Mouse (Mus musculus): ENCODE results near the gene Pald1. TPM values are rescaled to one million over a fixed set of nuclear protein-coding genes. Genes with fewer than 3 reads are reported as not detected.

Gene Pald1
- polyA plus RNA-seq, 1 experiment, result 8.8 TPM

DNA sequence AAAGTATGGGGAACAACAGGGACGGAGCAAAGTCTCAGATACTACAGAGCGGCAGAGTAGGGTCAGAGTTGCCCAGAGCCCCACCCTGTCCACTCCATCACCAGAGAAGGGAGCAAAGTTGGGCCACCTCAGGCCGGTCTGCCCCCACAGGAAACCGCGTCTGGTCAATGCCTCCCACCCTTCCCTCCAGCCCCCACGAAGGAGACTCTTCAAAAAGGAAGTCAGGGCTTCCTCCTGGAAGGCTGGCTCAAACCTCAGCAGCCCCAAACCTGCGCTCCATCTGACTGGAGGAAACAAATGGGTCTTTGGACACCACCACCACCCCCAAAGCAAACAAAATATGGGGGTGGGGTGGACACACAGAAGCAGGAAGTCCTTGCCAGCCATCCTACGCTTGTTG is 1.5 kb downstream of the Pald1 start:
- DNase-seq, result peak; percentile 44
- H3K27me3 ChIP-seq (replicated peaks; ENCODE audit: control insufficient read depth, insufficient read depth, low read length), result no peaks in the 10 kb centered on the region
- 0 out of 2 replicates have a peak, but pooled peaks cover 11% of the 10 kb centered on the region for H3K4me1 ChIP-seq (ENCODE audit: control insufficient read depth, insufficient read depth, low read length)
- peak overlapping the region; percentile 13; the same call in 1 of the 2 replicates for H3K27ac ChIP-seq (ENCODE audit: insufficient read depth, low read depth, low read length)
- no peaks in the 10 kb centered on the region for H3K36me3 ChIP-seq (ENCODE audit: control insufficient read depth, insufficient read depth, low read length)
- TF ChIP-seq CTCF (conservative IDR thresholded peaks at IDR 0.05; ENCODE audit: insufficient read depth, insufficient read length, low read depth, low read length) (no peak), POLR2A (IDR thresholded peaks at IDR 0.05; ENCODE audit: low read depth, low read length) (no peak)
- 28% methylated on average over 8 of the region's 8 CpGs for WGBS
- peak overlapping the region; percentile 81 for H3K4me3 ChIP-seq (ENCODE audit: insufficient read depth, low read depth, low read length)

DNA sequence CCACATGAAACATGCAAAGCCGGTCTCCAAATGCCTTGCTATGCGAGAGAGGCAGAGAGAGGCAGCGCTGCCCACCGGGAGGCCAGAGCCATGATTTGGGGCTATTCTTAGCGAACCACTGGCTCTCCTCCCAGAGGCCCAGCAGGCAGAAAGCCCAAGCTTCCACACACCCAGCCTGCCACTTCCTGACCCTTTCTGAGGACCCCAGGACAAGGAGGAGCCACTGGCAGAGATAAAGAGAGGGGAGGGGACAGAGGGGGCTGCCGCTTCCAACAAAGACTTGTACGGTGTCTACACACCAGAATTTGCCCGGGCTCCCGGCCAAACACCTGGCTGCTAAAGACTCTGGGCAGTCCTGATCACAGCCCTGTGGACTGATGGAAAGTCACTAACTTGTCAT is 3.1 kb downstream of the Pald1 start:
- no peaks in the 10 kb centered on the region for H3K36me3 ChIP-seq (ENCODE audit: control insufficient read depth, insufficient read depth, low read length)
- peak overlapping the region; percentile 49 for H3K27ac ChIP-seq (ENCODE audit: insufficient read depth, low read depth, low read length)
- peak; percentile 62 for DNase-seq
- no peak for TF ChIP-seq POLR2A (IDR thresholded peaks at IDR 0.05; ENCODE audit: low read depth, low read length)
- no peak for TF ChIP-seq CTCF (conservative IDR thresholded peaks at IDR 0.05; ENCODE audit: insufficient read depth, insufficient read length, low read depth, low read length)
- H3K4me1 ChIP-seq (ENCODE audit: control insufficient read depth, insufficient read depth, low read length), result peaks cover 11% of the 10 kb centered on the region; the same call in 1 of the 2 replicates
- WGBS, result 51% methylated on average over 9 of the region's 9 CpGs
- no peak overlapping the region for H3K4me3 ChIP-seq (ENCODE audit: insufficient read depth, low read depth, low read length)
- no peaks in the 10 kb centered on the region for H3K27me3 ChIP-seq (replicated peaks; ENCODE audit: control insufficient read depth, insufficient read depth, low read length)

DNA sequence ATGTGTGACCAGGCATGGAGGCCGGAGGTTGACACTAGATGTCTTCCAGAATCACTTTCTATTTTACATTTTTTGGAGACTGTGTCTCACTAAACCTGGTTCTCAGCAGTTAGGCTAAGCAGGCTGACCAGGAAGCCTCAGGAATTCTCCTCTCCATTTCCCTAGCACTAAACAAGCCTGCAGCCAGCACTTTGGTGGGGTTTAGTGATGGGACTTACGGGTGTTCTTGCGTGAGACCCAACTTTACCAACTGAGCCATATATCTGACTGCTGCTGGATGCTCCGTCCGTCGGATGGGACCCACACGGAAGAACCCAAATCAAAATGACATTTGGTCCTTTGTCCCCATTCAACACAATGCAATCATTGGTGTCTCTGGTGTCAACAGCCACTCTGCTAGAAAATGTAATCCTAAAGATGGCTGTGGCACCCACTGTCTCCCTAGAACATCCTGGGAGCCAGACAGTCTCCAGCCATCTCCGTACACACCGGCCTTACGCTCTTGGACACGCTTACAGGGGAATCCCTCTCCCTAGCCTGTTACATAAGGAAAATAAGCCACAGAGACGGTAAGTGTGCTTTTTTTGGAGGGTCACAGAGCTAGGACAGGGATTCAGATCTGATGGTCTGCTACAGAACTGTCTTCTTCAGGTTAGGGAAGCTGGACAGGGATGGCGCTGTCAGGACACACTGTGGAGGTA is 3.8 kb downstream of the Pald1 start:
- no peak overlapping the region for H3K4me3 ChIP-seq (ENCODE audit: insufficient read depth, low read depth, low read length)
- no peaks in the 10 kb centered on the region for H3K36me3 ChIP-seq (ENCODE audit: control insufficient read depth, insufficient read depth, low read length)
- TF ChIP-seq CTCF (conservative IDR thresholded peaks at IDR 0.05; ENCODE audit: insufficient read depth, insufficient read length, low read depth, low read length), result no peak
- no peak for TF ChIP-seq POLR2A (IDR thresholded peaks at IDR 0.05; ENCODE audit: low read depth, low read length)
- DNase-seq, result no peak
- peak overlapping the region; percentile 24; the same call in 1 of the 2 replicates for H3K27ac ChIP-seq (ENCODE audit: insufficient read depth, low read depth, low read length)
- WGBS, result 83% methylated on average over 13 of the region's 13 CpGs
- H3K4me1 ChIP-seq (ENCODE audit: control insufficient read depth, insufficient read depth, low read length), result peaks cover 18% of the 10 kb centered on the region
- H3K27me3 ChIP-seq (replicated peaks; ENCODE audit: control insufficient read depth, insufficient read depth, low read length), result no peaks in the 10 kb centered on the region

DNA sequence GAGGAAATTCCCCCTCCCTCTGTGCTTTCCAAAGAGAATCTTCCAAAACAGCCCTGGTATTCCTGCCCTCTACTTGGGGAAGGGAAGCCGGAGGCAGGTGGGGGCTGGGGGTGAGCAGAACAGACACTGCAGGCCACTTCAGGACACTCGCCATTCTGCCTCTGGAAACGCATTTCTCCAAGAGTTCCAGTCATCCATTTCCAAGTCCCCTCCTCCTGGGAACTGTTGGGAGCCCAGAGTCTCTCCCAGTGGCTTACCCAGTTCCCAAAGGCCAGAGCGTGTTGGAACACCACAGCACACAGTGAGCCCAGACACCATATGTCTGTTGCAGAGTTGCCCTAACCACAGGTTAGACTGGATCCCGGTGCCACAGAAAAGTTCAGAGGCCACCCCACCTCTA is 4.6 kb downstream of the Pald1 start:
- peaks cover 25% of the 10 kb centered on the region for H3K4me1 ChIP-seq (ENCODE audit: control insufficient read depth, insufficient read depth, low read length)

DNA sequence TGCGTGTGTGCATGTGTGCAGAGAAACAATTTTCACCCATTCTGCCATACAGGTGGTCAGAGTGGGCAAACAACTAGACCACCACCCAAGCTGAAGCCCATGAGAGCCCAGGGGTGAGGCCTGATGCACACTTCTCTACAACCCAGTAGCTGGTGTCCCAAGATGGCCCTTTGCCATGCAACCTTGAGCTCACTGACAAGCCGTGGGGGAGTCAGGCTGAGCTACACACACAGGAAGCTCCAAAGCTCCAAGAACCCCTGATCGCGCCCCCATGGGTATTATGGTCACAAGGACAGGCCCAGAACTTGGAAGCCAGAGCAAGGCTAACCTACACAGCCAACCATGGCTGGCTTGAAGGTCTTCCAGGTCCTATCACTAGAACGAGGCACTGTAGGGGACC is 5.3 kb downstream of the Pald1 start:
- Histone ChIP-seq H3K27me3 (replicated peaks; ENCODE audit: control insufficient read depth, insufficient read depth, low read length) (no peaks in the 10 kb centered on the region), H3K36me3 (ENCODE audit: control insufficient read depth, insufficient read depth, low read length) (no peaks in the 10 kb centered on the region), H3K4me1 (ENCODE audit: control insufficient read depth, insufficient read depth, low read length) (peaks cover 28% of the 10 kb centered on the region), H3K27ac (ENCODE audit: insufficient read depth, low read depth, low read length) (no peak overlapping the region), H3K4me3 (ENCODE audit: insufficient read depth, low read depth, low read length) (no peak overlapping the region)
- no peak for DNase-seq
- TF ChIP-seq CTCF (conservative IDR thresholded peaks at IDR 0.05; ENCODE audit: insufficient read depth, insufficient read length, low read depth, low read length), result no peak
- TF ChIP-seq POLR2A (IDR thresholded peaks at IDR 0.05; ENCODE audit: low read depth, low read length), result no peak
- WGBS, result 79% methylated on average over 5 of the region's 5 CpGs

More for the DNA sequence above, 4.6 kb downstream of the Pald1 start:
- Histone ChIP-seq H3K27ac (ENCODE audit: insufficient read depth, low read depth, low read length) (no peak overlapping the region), H3K36me3 (ENCODE audit: control insufficient read depth, insufficient read depth, low read length) (no peaks in the 10 kb centered on the region), H3K27me3 (replicated peaks; ENCODE audit: control insufficient read depth, insufficient read depth, low read length) (no peaks in the 10 kb centered on the region), H3K4me3 (ENCODE audit: insufficient read depth, low read depth, low read length) (no peak overlapping the region)
- no peak for TF ChIP-seq CTCF (conservative IDR thresholded peaks at IDR 0.05; ENCODE audit: insufficient read depth, insufficient read length, low read depth, low read length)
- no peak for TF ChIP-seq POLR2A (IDR thresholded peaks at IDR 0.05; ENCODE audit: low read depth, low read length)
- WGBS, result 68% methylated on average over 5 of the region's 5 CpGs
- no peak for DNase-seq

DNA sequence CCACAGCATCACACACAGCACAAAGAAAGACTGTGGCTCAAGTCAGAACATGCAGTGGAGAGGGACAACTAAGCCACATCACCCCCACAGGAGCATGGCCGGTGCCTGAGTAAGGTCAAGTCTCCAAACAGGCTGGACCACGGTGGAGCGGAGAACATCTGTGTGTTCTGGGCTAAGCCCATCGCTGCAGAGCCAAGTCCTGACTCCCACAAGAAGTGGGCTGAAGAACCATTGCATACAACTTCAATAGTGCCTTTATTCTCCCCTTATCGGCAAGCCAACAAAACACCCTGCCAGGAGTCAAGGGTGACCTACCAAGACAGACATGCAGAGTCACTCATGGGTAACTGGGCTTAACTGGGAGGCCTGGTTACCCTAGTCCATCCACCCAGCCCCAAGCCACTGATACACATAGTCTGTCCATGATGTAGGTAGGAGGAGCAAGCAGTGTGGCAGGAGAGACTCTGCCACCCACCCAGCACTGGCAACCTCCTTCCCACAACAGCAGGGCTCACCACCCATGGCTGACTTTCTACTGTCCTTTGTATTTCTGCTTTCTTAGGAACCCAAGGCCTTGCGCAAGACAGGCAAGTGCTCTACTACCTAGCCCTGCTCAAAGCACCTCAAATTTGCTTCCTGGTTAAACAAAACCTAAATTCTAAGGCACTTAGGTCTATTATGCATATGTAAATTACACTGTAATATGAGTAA is 8.4 kb downstream of the Pald1 start:
- H3K27me3 ChIP-seq (replicated peaks; ENCODE audit: control insufficient read depth, insufficient read depth, low read length), result no peaks in the 10 kb centered on the region
- peaks cover 41% of the 10 kb centered on the region for H3K4me1 ChIP-seq (ENCODE audit: control insufficient read depth, insufficient read depth, low read length)
- TF ChIP-seq POLR2A (IDR thresholded peaks at IDR 0.05; ENCODE audit: low read depth, low read length) (no peak), CTCF (conservative IDR thresholded peaks at IDR 0.05; ENCODE audit: insufficient read depth, insufficient read length, low read depth, low read length) (no peak)
- DNase-seq, result no peak
- H3K4me3 ChIP-seq (ENCODE audit: insufficient read depth, low read depth, low read length), result no peak overlapping the region
- WGBS, result 56% methylated on average over 6 of the region's 6 CpGs
- no peaks in the 10 kb centered on the region for H3K36me3 ChIP-seq (ENCODE audit: control insufficient read depth, insufficient read depth, low read length)
- peak overlapping the region; percentile 33 for H3K27ac ChIP-seq (ENCODE audit: insufficient read depth, low read depth, low read length)

DNA sequence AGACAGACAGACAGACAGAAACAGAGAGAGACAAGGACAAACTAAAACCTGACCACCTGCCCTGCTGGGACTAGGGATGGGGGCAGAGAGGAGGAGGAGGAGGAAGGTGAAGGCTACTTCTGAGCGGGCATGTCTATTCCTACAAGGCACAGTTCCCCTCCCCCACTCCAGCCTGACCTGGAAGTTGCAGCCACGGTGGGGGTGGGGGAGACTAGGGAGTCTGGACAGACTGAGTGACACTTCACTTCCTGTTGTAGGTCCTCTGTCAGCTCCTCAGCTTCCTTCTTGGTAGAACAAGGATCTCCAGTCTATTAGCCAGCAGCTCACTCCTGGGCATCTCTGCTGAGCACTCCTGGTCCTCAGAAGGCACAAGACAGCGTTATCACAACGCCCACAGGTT is 9.3 kb downstream of the Pald1 start:
- 31% methylated on average over 4 of the region's 4 CpGs for WGBS
- H3K4me3 ChIP-seq (ENCODE audit: insufficient read depth, low read depth, low read length), result no peak overlapping the region
- no peaks in the 10 kb centered on the region for H3K36me3 ChIP-seq (ENCODE audit: control insufficient read depth, insufficient read depth, low read length)
- TF ChIP-seq POLR2A (IDR thresholded peaks at IDR 0.05; ENCODE audit: low read depth, low read length) (no peak), CTCF (conservative IDR thresholded peaks at IDR 0.05; ENCODE audit: insufficient read depth, insufficient read length, low read depth, low read length) (no peak)
- peak; percentile 78 for DNase-seq
- H3K4me1 ChIP-seq (ENCODE audit: control insufficient read depth, insufficient read depth, low read length), result peaks cover 43% of the 10 kb centered on the region
- H3K27ac ChIP-seq (ENCODE audit: insufficient read depth, low read depth, low read length), result peak overlapping the region; percentile 44; the same call in 1 of the 2 replicates
- no peaks in the 10 kb centered on the region for H3K27me3 ChIP-seq (replicated peaks; ENCODE audit: control insufficient read depth, insufficient read depth, low read length)
